Mouse (Mus musculus) frontal cortex, postnatal 14 days (tissue): ENCODE results near the gene Aldh3b1.
A peak's percentile ranks its signal among the peaks of the same experiment; 100 is the strongest.
"Not testable (repeated sequence)": the region's sequence is repeated elsewhere in the genome, so short reads cannot be mapped to it uniquely, and the experiment has no call there.

ENCODE experiments used
- DNase-seq, 2 experiments: peaks; one replicate each; pipeline ENCODE4 v3.0.0; 2022; ENCODE audit warnings: low spot score in 2 of 2

Gene Aldh3b1

DNA sequence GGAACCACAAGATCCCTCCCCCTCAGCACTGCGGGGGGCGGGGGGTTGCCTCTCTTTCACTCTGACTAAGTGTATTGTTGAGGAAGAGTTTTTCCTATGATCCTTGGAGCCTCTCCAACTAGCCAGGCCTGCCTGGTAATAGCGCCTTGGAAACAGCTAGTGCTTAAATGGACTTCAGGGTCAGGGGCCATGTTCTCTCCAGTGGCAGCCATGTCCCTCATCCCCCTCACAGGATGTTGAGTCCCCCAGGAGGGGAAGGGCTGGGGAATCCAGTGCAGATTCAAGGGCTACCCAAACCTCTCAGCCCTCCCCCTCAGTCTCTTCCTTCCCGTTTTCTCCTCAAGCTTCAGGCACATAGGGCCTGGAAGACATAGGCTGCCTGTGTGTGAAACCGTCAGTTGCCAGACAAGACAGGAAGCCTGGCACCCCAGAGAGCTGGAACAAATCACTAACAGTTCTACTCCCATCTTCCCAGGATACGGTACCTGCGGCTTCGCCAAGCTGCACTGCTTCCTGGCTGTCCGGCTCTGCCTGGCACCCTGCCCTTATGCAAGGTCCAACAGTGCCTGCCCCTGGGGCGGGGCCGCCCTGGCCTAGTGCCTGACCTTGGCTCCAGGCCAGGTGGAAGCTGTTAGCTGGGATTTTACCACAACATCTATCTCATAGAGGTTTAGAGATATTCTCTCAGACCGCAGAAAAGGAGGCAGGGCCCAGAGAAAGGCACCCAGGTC is at the start of gene Aldh3b1:
Gene Aldh3b1 (minus strand): TSS at position 598 of the 731 bp plus-strand sequence.
- DNase-seq, result peak; percentile 47 to 61

GRCm38 (mm10) chr19:3975866-3976265 is 46.3 kb upstream of the Aldh3b1 start:
- no peak for DNase-seq

DNA sequence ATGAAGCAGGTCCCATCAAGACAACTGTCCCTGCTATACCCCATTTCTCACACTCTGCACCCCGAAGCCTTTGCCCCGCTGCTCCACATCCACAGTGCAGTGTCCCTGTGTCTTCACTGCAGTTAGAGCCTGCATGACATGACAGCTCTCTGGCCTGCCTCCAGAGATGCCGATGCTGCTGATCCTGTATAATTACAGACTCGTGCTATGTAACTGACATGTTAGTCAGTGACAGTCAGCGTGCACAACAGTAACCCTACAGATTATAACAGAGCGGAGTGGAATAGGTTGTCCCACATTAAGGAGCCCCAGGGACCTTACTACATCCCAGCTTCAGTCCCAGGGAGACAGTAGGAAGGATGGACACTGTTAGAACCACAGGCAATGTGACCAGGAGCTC is 45.0 kb upstream of the Aldh3b1 start:
- DNase-seq, result not testable (repeated sequence)

GRCm38 (mm10) chr19:3972229-3972628 is 42.6 kb upstream of the Aldh3b1 start, which contains the start of gene Aldh3b2:
TSS of gene Aldh3b2 (plus strand) at chr19:3972328.
- no peak for DNase-seq

GRCm38 (mm10) chr19:3967258-3967657 is 37.6 kb upstream of the Aldh3b1 start:
- no peak for DNase-seq

DNA sequence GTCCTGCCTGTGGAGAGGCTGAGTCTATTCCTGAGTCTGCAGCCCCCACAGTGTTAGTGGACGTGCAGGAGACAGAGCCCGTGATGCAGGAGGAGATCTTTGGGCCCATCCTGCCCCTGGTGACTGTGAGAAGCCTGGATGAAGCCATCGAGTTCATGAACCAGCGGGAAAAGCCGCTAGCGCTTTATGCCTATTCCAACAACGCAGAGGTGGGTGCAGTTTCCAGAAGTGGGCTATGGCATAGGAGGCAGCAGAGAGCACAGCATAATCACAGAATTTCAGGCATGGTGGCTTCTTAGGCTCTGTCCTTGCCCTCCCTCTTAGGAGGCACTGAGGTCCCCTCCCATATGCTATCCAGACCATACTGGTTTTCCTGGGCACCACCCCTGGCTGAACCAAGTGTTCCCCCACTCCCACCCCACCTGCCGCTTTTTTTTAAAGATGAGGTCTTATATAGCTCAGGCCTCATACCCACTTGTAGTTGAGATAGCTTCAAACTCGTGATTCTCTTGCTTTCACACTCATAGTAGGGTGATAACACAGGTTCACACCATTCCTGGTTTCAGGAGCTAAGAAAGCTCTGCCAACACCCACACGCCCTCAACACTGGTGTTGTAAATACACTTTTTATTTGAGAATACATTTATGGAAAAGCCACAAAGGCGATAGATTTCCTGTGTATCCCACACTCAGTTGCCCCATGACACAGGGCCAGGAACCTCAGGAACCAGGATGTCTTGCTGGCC is 36.9 kb upstream of the Aldh3b1 start:
- DNase-seq, result no peak

GRCm38 (mm10) chr19:3964030-3964429 is 34.4 kb upstream of the Aldh3b1 start:
- no peak for DNase-seq

- no peak for DNase-seq
Measured at GRCm38 (mm10) chr19:3962469-3962868, 32.9 kb upstream of the Aldh3b1 start.

DNA sequence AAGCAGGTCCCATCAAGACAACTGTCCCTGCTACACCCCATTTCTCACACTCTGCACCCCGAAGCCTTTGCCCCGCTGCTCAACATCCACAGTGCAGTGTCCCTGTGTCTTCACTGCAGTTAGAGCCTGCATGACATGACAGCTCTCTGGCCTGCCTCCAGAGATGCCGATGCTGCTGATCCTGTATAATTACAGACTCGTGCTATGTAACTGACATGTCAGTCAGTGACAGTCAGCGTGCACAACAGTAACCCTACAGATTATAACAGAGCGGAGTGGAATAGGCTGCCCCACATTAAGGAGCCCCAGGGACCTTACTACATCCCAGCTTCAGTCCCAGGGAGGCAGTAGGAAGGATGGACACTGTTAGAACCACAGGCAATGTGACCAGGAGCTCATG is 32.2 kb upstream of the Aldh3b1 start:
- not testable (repeated sequence) for DNase-seq

DNA sequence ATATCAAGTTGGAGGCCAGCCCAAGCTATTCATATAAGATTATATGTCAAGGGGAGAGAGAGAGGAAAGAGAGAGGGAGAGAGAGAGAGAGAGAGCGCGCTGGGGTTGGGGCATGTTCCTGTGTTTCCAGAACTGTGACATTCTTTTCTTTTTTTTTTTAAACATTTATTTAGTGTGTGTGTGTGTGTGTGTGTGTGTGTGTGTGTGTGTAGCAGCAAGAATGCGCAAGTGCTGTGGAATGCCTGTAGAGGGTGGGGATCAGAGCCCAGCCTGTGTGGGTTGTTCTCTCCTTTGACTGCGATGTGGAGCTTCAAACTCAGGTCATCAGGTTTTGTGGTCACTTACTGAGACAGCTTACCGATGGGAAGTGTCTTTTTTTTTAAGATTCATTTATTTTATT is 30.6 kb upstream of the Aldh3b1 start:
- DNase-seq, result no peak

DNA sequence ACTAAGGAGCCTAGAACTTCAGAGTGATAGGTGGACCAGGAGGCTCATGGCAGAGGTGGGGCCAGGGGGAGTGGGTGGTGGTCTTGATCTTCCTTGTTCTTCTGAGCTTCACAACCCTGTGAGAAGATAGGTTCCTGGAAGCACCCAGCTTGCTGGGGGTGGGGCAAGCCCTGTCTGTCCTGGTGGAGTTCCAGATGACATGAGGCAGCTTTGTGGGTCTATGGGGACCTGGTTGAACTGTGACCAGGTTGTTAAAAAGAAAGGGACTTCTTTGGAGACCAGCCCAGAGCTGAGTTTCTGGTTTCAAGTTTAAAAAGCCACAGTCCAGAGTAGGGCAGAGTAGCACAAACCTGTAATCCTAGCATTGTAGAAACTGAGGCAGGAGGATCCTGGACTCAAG is 29.4 kb upstream of the Aldh3b1 start:
- DNase-seq, result no peak

DNA sequence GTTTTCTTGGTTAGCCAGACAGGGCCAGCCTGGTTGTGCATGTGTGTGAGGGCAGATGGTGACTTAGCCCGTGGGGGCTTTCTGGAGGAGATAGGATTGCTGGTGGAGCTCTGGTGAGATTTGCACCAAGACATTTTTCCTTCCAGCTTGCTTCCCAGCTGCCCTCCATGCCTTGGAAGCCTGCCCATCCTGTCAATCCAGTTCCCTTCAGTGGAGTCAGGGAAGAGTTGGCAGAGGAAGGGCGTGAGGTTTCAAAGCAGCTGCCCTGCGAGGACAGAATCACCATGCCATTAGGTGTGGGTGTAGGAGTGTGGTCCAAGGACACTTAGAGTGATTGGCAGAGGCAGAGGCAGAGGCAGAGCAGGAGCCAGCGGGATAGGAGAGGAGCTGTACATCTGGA is 28.9 kb upstream of the Aldh3b1 start, which contains the start of gene Aldh3b3:
Gene Aldh3b3 (plus strand): TSS at position 176 of the 400 bp plus-strand sequence.
- no peak for DNase-seq

- DNase-seq, result not testable (repeated sequence)
Measured at GRCm38 (mm10) chr19:3957296-3958036, 27.9 kb upstream of the Aldh3b1 start.

DNA sequence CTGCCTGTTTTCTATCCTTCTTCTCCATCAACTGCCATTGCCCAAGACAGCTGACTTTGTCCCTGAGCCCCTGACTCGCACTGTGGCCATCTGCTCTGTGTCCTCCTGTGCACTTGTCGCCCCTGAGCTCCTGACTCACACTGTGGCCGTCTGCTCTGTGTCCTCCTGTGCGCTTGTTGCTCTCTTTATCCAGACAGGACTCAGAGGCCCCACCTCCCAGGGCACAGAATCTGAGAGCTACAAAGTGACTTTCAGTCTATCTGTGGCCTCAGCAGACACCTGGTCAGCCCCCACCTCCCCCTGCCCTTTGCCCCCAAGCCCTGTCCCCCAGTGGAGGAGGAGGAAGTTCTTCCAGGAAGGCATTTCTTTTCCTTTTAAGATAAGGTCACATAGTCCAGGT is 26.2 kb upstream of the Aldh3b1 start:
- no peak for DNase-seq

DNA sequence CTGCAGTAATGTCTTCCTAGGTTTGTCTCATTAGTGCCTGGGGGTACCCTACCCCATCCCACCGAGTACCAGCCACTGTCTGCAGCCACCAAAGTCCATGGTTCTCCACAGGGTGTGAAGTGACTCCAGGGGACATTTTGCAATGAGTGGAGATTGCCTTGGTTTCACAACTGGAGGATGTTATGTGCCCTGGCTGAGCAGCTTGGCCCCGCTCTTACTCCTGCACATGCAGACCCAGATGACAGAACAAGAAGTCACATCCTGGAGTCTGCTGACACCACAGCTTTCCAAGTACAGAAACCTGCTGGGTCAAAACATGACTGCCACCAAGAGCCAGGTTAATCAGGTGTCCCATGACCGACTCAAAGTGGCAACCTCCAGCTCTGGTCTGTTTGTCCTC is 25.4 kb upstream of the Aldh3b1 start:
- DNase-seq, result no peak

DNA sequence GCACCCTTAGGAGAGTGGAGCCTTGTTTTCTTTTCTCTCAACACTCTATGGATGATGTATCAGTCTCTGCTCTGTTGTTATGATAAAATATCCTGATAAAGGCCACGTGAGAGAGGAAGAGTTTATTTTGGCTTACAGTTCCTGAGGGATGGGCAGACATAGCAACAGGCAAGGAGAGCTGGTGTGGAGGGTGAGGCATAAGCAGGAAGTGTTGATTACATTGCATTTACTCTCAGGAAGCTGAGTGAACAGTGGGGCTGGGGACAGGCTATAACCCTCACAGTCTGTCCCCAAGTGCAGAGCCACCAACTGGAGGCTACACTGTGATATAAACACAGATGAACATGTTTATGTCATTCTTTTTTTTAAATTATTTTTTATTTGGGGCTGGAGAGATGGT is 22.5 kb upstream of the Aldh3b1 start:
- DNase-seq, result no peak

- DNase-seq, result no peak
Measured at GRCm38 (mm10) chr19:3951461-3951860, 21.9 kb upstream of the Aldh3b1 start.

DNA sequence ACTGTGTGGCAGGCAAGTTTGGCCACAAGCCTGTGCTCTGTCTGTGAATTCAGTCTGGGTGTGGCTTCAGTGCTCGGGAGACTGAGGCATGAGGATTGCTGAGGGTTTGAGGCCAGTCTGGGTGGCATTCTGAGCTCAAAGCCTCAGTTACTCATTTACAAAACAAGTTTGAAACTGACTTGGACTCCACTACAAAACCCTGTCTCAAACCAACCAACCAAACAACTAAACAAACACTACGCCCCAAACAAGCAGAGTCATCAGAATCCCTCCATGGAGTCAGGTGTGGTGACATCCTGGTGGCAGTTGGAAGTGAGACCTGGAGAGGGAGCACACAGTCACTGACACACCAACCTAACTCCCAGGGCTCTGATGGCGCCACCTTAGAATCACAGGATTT is 20.7 kb upstream of the Aldh3b1 start:
- DNase-seq, result no peak

DNA sequence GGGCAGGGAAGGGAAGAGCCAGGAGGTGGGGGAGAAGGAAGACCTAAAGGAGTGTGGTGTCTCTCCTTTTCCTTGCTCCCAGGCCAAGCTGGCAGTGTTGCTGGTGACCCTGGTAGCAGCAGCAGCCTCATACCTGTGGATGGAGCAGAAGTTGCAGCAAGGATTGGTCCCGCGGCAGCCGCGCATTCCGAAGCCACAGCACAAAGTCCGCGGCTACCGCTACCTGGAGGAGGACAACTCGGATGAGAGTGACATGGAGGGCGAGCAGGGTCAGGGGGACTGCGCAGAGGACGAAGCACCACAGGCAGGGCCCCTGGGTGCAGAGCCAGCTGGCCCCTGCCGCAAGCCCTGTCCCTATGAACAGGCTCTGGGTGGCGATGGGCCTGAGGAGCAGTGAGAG is 18.9 kb upstream of the Aldh3b1 start:
- no peak for DNase-seq

- DNase-seq, result no peak
Measured at GRCm38 (mm10) chr19:3947813-3948212, 18.2 kb upstream of the Aldh3b1 start.

DNA sequence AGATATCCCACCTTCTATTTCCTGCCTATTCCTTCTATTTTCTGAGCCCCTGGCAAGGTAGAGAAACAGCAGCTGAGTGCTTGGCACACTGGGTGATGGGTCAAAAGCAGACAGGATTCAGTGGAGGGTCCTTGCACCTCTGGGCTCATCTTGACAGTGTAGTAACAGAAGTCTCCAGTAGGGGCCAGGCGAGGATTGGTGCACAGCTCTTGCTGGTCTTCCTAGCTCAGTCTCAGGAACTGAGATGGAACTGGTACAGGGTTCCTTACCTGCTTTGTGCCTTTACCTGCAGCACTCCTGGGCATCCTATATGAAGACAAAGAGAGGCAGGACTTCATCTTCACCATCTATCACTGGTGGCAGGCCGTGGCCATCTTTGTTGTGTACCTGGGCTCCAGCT is 17.1 kb upstream of the Aldh3b1 start:
- peak; percentile 41 to 74 for DNase-seq

- no peak for DNase-seq
Measured at GRCm38 (mm10) chr19:3945872-3946564, 16.4 kb upstream of the Aldh3b1 start.
